Mouse (Mus musculus): ENCODE measurements around the gene Plcl2.

The Plcl2 gene

DNA sequence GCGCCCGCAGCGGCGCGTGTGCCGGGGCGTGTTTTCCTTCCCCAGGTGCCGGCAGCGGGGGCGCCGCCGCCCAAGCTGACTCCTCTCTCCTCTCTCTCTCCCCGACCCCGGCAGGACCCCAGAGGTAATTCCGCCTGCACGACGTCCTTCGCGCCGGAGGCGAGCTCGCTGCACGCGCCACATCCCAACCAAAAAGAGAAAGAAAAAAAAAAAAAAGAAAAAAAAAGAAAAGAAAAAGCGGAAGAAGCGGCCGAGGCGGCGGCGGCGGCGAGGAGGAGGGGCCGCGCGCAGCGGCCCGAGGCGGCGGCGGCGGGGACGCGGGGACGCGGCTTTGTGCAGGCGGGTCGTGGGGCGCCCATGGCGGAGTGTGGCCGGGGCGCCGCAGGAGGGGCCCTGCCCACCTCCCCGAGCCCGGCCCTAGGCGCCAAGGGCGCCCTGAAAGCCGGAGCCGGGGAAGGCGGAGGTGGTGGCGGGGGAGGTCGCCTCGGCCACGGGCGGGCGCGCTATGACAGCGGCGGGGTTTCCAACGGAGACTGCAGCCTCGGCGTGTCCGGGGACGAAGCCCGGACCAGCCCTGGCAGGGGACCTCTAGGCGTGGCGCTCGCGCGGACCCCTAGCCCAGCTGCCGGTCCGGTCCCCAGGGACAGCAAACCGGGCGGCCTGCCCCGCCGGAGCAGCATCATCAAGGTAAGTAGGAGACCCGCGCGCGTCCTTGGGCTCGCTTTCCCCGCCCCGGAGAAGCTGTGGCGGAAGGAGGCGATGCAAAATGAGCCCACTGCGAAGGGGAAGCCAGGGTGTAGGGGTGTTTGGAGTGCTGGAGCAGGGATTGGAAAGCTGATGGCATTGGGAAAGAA, at the start of gene Plcl2:
Gene Plcl2, plus strand, starts transcription at position 153 of the 854 bp plus-strand sequence.
- DNase-seq, result peak; percentile 73

DNA sequence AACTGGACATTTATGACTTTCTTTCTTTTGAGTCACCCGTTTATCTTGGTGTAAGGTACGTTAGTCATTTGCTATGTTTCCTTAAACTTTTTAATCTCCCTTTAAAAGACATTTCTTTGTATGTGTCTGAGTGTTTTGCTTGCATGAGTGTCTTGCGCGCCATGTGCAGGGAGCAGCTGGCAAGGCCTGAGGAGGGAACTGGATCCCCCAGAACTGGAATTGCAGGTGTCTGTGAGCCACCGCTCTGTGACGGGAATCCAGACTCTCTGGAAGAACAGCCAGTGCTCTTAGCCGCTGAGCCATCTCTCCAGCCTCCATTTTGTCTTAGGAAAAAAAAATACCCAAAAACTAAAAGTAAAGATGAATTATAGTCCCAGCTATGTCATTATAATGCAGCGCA, 48.9 kb upstream of the Plcl2 start:
- DNase-seq, result no peak

DNA sequence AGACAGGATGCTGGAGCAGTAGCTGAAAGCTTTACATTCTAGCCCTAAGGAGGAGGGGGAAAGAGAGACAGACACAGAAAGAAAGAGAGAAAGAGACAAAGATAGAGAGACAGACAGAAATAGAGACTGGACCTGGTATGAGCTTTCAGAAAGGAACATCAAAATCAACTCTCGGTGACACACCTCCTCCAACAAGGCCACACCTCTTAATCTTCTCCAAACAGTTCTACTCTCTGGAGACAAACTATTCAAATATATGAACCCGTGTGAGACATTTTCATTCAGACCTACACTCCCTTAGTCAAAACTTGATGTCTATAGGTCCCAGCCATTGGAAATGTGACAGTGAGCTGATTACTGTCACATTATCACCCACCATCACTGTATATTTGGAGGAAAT, 41.8 kb upstream of the Plcl2 start:
- DNase-seq, result no peak

GRCm38 (mm10) chr17:50469126-50469525, 40.1 kb upstream of the Plcl2 start:
- DNase-seq, result no peak

DNA sequence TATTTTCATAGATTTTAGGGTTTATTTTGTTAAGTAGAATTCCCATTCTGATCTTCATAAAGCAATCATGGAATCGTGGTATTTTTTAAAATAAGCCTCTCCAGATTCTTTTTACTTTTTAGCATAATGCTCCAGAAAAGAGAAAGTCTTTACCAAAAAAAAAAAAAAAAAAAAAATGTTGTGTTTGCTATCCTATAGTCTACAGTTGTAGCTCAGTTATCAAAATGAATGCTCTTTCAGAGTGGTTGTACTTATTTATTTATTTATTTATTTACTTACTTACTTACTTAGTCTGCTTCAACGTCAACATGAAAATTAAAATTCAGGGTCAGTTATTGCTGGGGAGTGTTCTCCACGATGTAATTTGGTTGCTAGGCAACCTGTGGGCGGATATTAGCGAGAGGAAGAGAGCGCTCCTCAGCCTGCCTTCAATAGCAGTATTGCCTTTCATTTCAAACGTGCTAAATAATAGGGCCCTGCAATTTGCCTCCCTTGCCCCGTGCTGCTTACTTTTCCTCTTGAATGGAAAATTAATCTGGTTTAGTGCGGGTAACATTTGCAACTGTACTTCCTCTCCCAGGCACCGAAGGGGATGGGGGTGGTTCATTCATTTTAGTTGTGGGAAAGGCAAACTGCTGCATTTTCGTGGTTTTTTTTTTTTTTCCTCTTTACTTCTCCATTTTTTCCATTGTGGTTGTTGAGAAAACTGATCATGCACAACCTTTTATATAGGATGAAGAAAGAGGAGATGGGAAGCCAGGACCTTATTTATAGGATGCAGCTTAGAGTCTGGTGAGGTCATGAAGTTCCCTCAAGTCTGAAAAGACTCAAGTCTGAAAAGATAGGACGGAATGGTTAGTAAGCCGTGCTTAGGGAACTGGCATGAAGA, 39.4 kb upstream of the Plcl2 start:
- DNase-seq, result peak; percentile 46

DNA sequence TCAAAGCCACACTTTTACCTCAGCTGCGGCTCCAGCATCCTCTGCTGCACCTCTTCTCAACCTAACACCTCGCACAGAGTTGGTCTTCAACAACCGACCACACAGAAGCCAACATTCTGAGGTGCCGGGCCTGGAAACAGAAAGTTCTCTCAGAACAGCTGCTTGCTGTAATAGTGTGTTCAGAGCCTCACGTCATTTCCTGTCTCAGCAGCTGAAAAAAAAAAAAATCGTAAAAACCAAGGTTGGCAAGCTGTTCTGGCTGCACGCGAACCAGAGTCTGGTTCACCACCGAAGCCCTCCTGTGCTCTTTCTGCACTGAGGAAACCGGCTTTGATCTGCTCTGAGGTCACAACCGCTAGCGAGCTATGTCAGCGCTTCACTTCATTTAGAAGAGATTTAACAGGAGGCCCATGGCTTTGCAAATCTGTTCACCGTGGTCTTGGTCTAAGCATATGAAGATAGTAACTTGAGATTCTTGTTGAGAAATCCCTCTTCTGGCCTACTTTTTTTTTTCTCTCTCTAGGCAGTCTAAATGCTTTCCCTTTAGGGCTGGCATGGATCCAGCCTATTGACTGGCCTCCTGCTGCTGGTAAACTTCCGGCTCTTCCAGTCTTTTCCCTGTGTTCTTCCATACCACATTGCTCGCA, 38.6 kb upstream of the Plcl2 start:
- DNase-seq, result peak; percentile 60

GRCm38 (mm10) chr17:50471230-50471629, 38.0 kb upstream of the Plcl2 start:
- DNase-seq, result peak; percentile 56

GRCm38 (mm10) chr17:50477277-50477676, 31.9 kb upstream of the Plcl2 start:
- no peak for DNase-seq

GRCm38 (mm10) chr17:50480867-50481266, 28.3 kb upstream of the Plcl2 start:
- DNase-seq, result no peak

DNA sequence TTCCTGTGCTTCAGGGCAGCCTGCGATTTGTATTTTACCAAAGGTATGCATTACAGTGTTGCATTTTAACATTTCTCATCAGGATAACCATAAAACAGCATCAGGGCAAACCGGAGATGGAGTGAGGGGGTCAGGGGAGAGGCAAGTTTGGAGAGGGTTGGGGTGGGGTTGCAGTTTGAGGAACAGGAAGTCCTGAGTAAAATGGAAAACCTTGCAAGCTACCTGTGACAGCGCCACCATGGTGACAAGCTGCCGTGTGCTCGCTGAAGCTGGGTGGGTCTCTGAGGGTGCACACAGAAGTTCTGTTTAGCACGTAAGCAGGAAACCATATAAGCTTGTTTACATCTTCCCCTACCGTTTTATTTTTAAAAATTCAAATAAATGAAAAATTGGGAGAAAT, 25.5 kb upstream of the Plcl2 start:
- no peak for DNase-seq

GRCm38 (mm10) chr17:50484981-50485380, 24.2 kb upstream of the Plcl2 start:
- DNase-seq, result no peak

GRCm38 (mm10) chr17:50487058-50487618, 22.1 kb upstream of the Plcl2 start:
- DNase-seq, result no peak

DNA sequence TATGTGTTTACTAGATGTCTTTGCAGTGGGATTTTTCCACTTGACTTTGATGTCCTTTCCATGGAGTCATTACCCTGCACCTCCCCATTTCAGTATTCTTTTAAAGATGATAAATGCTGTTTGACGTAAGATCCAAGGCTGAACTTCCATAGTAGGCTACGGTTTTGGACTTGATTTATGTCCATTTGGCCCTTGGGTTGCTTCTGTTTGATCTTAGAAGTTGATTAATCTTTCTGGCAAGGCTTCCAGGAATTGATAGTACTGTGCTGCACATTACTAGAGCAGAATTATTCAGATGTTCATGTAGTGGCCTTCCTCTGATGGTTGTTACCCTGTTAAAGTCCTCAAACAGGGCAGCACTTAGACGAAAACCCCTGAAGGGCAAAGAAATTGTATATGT, 21.5 kb upstream of the Plcl2 start:
- DNase-seq, result no peak

DNA sequence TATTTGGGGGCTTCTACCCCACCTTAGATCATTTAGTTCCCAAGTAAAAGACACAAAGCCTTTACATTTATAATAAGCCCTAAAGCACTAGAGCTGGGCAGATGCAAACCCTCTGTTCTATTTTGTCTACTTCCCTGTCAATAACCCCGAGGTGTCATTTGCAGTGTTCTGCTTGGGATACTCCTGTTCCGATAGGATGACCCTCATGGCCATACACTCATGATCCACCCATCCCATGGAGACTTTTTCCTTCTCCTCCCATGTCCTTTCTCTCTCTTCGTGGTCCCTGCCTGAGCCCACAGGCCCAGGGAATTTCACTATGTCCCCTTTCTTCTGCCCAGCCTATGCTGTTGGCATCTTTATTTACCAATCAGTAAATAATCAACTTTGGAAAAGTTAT, 20.8 kb upstream of the Plcl2 start:
- no peak for DNase-seq

- DNase-seq, result no peak
Measured at GRCm38 (mm10) chr17:50488895-50489294, 20.3 kb upstream of the Plcl2 start.

GRCm38 (mm10) chr17:50490644-50491430, 18.4 kb upstream of the Plcl2 start:
- no peak for DNase-seq

DNA sequence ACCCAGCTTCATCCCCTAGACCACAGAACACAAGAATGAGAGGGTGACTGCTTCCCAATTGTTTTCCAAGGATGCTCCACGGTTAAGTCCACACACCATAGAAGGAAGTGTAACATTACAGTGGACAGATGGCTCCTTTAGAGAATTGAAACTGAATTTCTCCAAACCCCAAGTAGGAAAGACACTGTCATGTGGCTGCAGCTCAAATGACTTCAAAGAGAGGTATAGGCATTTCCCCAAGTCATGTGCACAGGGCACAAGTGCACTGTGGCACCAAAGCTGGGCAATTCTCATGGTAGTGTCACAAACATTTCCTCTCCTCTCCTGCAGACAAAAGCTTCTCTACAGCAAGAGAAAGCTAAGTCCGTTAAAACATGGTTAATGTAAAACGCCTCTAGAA, 17.7 kb upstream of the Plcl2 start:
- DNase-seq, result no peak

DNA sequence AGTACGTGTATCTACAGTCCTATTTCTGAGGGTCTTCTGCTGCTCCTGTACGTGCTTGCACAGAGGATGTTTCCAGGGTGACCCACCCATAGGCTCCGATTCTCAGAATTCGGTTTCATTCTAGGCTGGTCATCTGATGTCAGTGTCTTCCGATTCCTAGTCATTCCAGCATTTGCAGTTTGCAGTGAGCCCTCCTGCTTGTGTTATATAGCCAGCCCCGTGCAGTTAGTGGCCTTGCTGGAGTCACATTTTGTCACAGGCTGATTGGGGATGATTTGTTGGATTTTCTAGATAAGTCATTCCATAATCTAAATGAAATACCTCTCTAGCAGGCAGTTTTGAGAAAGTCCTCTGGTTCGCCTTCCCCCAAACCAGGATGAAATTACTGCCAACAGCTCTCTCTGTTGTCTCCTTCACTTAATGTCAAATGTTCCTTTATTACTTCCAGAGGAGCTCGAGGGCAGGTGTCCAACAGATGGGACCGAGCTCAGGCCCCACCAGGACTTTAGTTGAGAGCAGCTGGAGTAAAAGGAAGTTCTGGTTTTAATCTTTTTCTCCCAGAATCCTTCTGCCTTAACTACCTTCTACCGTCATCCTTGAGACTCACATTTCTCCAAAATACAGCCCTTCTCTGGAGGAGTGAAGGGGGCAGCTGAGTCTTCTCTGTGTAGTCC, 13.8 kb upstream of the Plcl2 start:
- DNase-seq, result no peak

- no peak for DNase-seq
Measured at GRCm38 (mm10) chr17:50498062-50498697, 11.0 kb upstream of the Plcl2 start.

DNA sequence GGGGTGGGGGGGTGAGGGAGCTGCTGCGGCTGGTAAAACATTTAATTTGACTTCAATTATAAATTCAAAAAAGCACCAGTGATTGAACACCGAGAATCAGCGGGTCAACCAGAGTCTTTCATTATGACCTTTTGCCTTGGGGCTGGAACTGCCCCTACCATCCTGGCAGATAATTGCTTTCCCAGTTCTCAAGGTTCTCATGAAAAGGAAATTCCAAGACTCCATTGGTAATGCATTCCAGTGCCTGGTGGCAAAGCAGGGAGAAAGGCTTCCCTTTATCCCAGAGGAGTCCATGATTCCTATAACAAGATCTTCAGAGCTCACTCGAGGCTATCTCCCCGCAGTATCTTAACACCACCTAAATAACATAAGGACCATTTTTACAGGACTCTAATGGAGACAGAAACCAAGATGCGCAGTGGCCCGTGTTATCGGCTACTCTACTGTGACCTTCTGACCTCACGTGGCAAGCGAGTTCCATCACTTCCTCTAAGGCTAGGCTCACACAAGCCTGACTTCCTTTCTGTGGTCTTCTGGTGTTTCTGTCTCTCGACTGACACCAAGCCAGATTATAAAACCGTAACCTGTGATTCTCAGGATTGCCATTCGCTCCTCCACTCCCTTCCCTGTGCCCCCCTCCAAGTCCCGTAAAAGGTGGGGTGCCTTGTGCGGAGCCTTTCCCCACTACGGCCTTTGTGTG, 10.0 kb upstream of the Plcl2 start:
- DNase-seq, result no peak

Measured in kidney, postnatal 10 days (tissue).